Mouse (Mus musculus) MEL-GATA-1-ER (cell line): ENCODE data around the gene Rap2c.

Experiments
- DNase-seq: peaks from one replicate; pipeline ENCODE4 v3.0.0-alpha.2; 2012; ENCODE audit warnings: low read depth; ENCODE audit errors: extremely low read depth

The Rap2c gene

GRCm38 (mm10) chrX:51017851-51018785 is at the start of gene Rap2c:
Gene Rap2c (minus strand): TSS chrX:51018018.
- DNase-seq: peak; percentile 71

GRCm38 (mm10) chrX:51066539-51067286 is 48.9 kb upstream of the Rap2c start:
- DNase-seq: no peak

DNA sequence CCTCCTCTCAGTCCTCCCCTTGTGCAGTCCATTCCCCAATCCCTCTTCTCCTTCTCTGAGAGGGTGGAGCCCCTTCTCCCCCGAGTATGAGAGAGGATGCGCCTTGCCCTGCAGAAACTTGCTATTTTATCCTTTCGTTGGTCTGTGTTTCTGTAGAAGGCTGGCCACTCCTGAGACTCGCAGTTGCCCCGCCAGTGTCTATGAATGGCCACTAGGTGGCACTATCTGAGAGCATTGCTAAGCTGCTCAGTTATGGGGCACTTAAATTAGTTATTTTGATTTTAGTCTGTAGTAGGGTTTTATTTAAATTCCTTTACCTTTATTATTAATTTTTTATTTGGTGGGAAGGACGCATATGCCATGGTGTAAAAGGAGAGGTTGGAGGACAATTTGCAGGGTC is 48.0 kb upstream of the Rap2c start:
- DNase-seq: peak; percentile 32

DNA sequence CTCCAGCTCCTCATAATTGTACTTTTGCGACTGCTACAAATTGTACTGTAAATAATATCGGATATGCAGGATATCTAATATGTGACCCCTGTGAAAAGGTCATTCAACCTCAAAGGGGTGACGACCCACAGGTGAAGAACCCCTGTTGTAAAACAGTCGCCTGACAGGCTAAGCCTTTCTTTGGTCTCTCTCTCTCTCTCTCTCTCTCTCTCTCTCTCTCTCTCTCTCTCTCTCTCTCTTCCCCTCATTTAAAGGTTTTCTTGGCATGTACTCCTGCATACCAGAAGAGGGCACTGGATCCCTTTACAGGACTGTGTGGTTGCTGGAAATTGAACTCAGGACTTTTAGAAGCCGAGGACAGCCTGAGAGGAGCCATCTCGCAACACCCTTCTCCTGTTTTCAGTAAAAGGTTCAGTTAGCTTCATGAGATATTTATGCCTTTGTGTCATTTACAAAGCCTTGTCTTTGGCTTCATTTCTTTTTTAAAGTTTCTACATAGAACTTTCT is 47.4 kb upstream of the Rap2c start:
- DNase-seq: peak; percentile 47

- no peak for DNase-seq
Observed at GRCm38 (mm10) chrX:51060220-51060619, 42.4 kb upstream of the Rap2c start.

DNA sequence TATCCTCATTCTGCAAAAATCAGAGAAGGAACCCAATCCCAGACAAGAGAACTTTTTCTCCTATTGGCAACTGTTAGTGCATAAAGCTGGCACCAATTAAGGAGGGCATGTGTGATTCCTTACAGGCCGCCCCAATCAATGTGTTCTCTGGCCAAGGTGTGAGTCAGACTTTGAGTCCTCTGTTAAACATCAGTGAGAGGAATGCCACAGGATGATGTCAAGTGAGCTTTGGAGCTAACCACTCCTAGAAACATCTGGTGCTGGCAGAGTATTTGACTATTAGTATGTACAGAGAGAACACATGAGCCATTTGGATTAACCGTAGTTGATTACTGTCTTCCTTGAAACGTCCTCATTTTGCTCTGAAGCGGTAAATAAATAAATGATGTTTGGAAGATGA is 40.9 kb upstream of the Rap2c start:
- no peak for DNase-seq

DNA sequence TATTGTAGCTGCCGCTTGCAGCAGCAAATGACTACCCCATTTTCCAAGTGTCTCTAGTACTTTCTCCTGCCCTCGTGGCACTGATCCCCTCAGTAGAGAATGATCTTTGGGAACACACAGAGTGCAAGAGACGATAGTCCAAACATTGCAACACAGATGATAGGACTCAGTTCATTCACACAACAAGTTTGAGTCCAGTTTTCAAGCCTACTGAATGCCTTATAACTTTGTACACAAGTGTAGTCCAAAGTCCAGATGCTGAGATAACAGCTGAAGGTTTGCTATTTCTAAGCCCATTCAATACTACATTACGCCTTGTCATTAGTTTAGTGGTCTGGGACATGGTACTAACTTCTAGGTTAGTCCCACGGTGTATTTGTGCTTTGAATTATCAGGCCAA is 40.5 kb upstream of the Rap2c start:
- no peak for DNase-seq

GRCm38 (mm10) chrX:51051680-51052461 is 34.1 kb upstream of the Rap2c start:
- no peak for DNase-seq

- DNase-seq: no peak
Observed at GRCm38 (mm10) chrX:51035678-51036209, 17.9 kb upstream of the Rap2c start.

GRCm38 (mm10) chrX:51019884-51020283 is 2.1 kb upstream of the Rap2c start:
- DNase-seq: no peak

DNA sequence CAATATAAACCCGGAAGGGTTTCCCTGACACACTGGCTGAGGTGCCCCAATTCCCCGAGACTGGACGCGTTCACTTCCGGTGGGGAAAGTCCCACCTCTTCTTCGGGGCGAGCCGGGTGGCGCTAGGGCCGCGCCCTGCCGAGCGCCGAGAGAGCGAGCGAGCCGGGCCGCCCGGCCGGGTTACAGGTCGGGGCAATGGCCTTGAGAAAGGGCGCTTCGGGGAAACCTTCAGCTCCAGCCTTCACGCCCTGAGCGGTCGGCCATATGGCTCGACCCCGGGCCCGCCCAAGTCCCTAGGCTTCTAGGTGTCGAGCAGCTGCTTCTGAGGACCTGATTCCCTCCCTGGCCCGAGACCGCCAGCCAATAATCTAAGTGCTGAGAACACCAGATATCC is 965 bp upstream of the Rap2c start:
- peak; percentile 46 for DNase-seq

- DNase-seq: peak; percentile 35
Observed at GRCm38 (mm10) chrX:51016926-51017325, 892 bp downstream of the Rap2c start.

DNA sequence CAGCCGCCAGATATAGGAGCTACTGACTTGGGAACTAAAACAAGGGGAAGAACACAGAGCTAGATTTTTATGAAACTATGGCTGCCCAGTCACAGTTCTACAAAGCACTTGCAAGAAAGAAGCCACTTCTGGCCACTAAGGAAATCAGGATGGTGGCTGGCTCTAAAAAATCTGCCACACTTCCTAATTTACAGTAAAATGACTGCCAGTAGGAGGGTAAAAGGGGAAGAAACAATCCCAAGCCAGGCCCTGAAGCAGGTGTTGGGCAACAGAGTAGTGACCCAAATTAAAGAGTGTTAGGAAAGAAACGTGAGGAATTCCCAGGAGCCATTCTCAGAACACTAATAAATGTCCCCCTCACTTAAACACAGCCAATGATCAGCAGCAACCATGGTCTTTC is 5.5 kb downstream of the Rap2c start:
- no peak for DNase-seq

DNA sequence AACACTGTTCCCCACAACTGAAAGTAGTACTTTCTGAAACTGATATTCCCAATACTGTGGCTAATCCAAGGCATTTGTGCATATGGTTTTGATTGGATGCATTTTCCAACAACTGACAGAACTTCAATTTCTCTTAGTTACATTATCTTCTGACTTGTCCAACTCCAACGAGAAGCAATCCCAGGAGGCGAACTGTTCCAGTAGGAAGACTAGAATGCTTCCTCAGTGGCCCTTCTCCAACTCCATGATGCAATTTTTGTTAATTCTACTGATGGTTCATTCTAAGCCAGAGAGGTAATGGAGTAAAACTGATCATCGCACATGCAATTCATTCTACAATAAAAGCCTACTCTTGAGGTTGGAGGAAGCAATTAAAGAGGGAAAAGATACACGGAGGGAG is 7.5 kb downstream of the Rap2c start:
- no peak for DNase-seq

GRCm38 (mm10) chrX:51000791-51001190 is 17.0 kb downstream of the Rap2c start:
- DNase-seq: no peak

DNA sequence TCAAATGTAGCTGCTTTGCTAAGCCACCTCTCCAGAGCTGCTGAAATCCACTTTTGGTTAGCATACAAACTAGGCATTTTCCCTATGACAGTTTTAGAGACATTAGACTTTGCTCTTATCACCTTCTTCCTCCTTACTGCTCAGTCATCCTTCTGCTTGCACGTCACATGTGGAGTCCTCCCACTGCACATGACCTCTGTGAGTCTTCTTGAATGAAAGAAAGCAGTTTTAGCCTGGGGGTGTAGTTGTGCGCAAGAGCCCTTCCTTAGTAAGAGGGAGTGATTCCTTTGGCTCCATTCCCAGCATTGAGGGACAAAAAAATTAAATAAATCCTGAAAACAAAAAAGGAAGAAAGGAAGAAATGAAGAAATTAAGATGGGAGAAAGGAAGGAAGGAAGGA is 22.5 kb downstream of the Rap2c start:
- DNase-seq: no peak

DNA sequence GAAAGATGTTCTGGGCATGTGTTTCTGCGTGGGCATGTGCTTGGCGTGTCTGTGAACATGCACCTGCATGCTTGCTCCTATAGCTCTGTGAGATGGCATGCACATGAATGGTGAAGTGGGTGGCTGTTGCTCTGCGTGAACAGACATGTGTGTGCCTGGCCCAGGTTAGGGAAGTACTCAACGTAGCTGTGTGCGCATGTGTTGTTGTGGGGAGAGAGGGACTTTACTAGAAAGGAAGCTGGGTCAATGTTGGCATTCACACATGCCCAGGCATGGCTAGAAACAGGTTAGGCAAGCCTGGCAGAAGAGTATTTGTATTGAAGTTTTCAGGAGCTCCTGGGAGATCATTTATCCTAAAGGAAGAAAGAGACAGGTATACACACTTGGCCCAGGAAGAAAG is 26.5 kb downstream of the Rap2c start:
- DNase-seq: no peak

DNA sequence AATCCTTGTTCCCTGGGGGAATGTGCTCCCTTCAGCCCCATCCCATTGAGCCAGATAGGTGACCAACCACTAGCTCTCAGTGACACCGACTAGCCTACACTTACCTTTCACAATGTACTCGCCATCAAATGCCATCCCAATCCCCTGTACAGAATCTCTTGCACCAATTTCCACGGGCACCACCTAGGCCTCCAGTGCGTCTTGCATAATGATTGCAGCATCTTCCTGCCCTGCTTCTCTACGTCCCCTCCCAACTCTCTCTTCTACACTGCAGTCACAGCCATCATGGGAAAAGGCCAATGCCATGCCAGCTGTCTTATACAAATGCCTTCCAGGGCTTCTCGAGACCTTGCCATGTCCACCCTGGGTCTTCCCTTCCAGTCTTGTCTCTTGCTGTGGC is 27.9 kb downstream of the Rap2c start:
- no peak for DNase-seq

GRCm38 (mm10) chrX:50988581-50988980 is 29.2 kb downstream of the Rap2c start:
- no peak for DNase-seq

- DNase-seq: no peak
Observed at GRCm38 (mm10) chrX:50978428-50978827, 39.4 kb downstream of the Rap2c start.

- no peak for DNase-seq
Observed at GRCm38 (mm10) chrX:50972145-50972544, 45.7 kb downstream of the Rap2c start.
